Mouse (Mus musculus) v-Abl transformed pro-B cells (cell line): Measurements from ENCODE around the gene Smbd1.

Experiments
- in situ Hi-C, 2 experiments: fragments of 400-800 bp; cut with MboI; formaldehyde crosslinking; loops; one replicate each; pipeline ENCODE4 v1.15.1; 2025; ENCODE audit not compliant: unreplicated experiment in 2 of 2

The Smbd1 gene

GRCm38 (mm10) chr16:32810321-32810720, at the start of gene Smbd1:
Gene Smbd1, minus strand, starts transcription at chr16:32810477.
- in situ Hi-C loops, result loop anchor here (5.0 to 25.0 kb wide), 3 partner anchors 212 to 1302 kb away; no protein-coding TSS in a partner anchor

- in situ Hi-C loops, result no loop called here
Measured at GRCm38 (mm10) chr16:32858771-32859636, 48.7 kb upstream of the Smbd1 start.

GRCm38 (mm10) chr16:32858356-32858755, 48.1 kb upstream of the Smbd1 start:
- in situ Hi-C loops, result no loop called here

GRCm38 (mm10) chr16:32856751-32857150, 46.5 kb upstream of the Smbd1 start:
- in situ Hi-C loops, result no loop called here

GRCm38 (mm10) chr16:32854050-32854571, 43.8 kb upstream of the Smbd1 start:
- in situ Hi-C loops, result no loop called here

- in situ Hi-C loops, result no loop called here
Measured at GRCm38 (mm10) chr16:32853492-32854049, 43.3 kb upstream of the Smbd1 start.

- in situ Hi-C loops, result no loop called here
Measured at GRCm38 (mm10) chr16:32849042-32849830, 39.0 kb upstream of the Smbd1 start.

- in situ Hi-C loops, result no loop called here
Measured at GRCm38 (mm10) chr16:32847103-32847502, 36.8 kb upstream of the Smbd1 start.

- in situ Hi-C loops, result no loop called here
Measured at GRCm38 (mm10) chr16:32831501-32831900, 21.2 kb upstream of the Smbd1 start.

GRCm38 (mm10) chr16:32829104-32829503, 18.8 kb upstream of the Smbd1 start:
- in situ Hi-C loops, result no loop called here

- in situ Hi-C loops, result no loop called here
Measured at GRCm38 (mm10) chr16:32826521-32826920, 16.2 kb upstream of the Smbd1 start.

- in situ Hi-C loops, result no loop called here
Measured at GRCm38 (mm10) chr16:32825380-32825779, 15.1 kb upstream of the Smbd1 start.

GRCm38 (mm10) chr16:32824061-32824460, 13.8 kb upstream of the Smbd1 start:
- in situ Hi-C loops, result loop anchor here (25.0 kb wide), 1 partner anchor 1288 kb away; no protein-coding TSS in a partner anchor

- in situ Hi-C loops, result loop anchor here (25.0 kb wide), 1 partner anchor 1289 kb away; no protein-coding TSS in a partner anchor
Measured at GRCm38 (mm10) chr16:32823487-32823886, 13.2 kb upstream of the Smbd1 start.

- in situ Hi-C loops, result loop anchor here (25.0 kb wide), 1 partner anchor 1289 kb away; no protein-coding TSS in a partner anchor
Measured at GRCm38 (mm10) chr16:32822881-32823280, 12.6 kb upstream of the Smbd1 start.

- in situ Hi-C loops, result loop anchor here (25.0 kb wide), 1 partner anchor 1290 kb away; no protein-coding TSS in a partner anchor
Measured at GRCm38 (mm10) chr16:32822450-32822827, 12.2 kb upstream of the Smbd1 start.

GRCm38 (mm10) chr16:32821772-32822449, 11.6 kb upstream of the Smbd1 start:
- in situ Hi-C loops, result loop anchor here (25.0 kb wide), 1 partner anchor 1290 kb away; no protein-coding TSS in a partner anchor

GRCm38 (mm10) chr16:32818441-32818840, 8.2 kb upstream of the Smbd1 start:
- in situ Hi-C loops, result loop anchor here (25.0 kb wide), 1 partner anchor 1294 kb away; no protein-coding TSS in a partner anchor

- in situ Hi-C loops, result loop anchor here (25.0 kb wide), 1 partner anchor 1294 kb away; no protein-coding TSS in a partner anchor
Measured at GRCm38 (mm10) chr16:32818036-32818435, 7.8 kb upstream of the Smbd1 start.

GRCm38 (mm10) chr16:32815160-32815605, 4.9 kb upstream of the Smbd1 start:
- in situ Hi-C loops, result loop anchor here (25.0 kb wide), 1 partner anchor 1297 kb away; no protein-coding TSS in a partner anchor
